Mouse (Mus musculus): ENCODE results near the gene A930002H24Rik. TPM values are rescaled to one million over a fixed set of nuclear protein-coding genes. Genes with fewer than 3 reads are reported as not detected.

Gene A930002H24Rik
- total RNA-seq, 2 experiments from 2014 or later: not detected

DNA sequence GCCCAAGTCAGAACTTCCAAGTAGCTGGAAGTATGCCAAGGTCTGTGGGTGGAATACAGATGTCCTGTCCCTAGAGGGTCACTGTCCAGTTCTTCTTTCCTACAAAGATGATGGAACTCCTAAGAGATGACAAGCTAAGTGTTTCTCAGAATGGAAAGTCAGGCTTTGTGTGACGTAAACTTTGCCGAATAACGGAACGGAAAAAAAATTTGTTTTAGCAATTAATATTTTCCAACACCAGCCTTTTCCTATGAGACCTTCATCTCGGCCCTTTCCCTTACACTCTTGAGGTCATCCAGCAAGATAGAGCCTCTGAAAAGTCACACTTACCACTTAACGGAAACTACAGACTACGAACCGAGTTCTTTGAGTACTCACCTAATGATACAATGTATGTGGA, 25.4 kb downstream of the A930002H24Rik start:
- no peak for DNase-seq
- intact Hi-C loops (cut with DNase I; ENCODE audit: low total_unique reads): loop anchor here (5.0 kb wide), 1 partner anchor 1619 kb away; no protein-coding TSS in a partner anchor

GRCm38 (mm10) chr17:63836641-63837040, 26.9 kb downstream of the A930002H24Rik start:
- DNase-seq: no peak
- intact Hi-C loops (cut with DNase I; ENCODE audit: low total_unique reads): loop anchor here (5.0 kb wide), 1 partner anchor 1621 kb away; no protein-coding TSS in a partner anchor

DNA sequence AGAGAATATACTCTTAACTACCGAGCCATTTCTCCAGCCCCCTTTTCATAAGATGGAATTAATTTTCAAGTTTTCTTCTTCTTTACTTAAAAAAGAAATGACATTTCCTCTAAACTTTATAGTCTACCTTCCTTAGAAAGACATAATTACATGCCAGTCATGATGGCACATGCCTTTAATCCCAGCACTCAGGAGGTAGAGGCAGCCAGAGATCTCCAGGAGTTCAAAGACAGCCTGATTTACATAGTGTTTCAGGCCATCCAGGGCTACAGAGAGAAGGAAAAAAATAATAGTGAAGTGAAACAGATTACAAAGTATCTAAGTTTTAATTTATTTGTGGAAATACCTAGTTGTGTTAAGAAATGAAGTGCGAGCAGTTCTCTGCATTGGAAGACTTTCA, 27.4 kb downstream of the A930002H24Rik start:
- DNase-seq: no peak
- intact Hi-C loops (cut with DNase I; ENCODE audit: low total_unique reads): loop anchor here (5.0 kb wide), 1 partner anchor 1621 kb away; no protein-coding TSS in a partner anchor

GRCm38 (mm10) chr17:63831550-63831949, 32.0 kb downstream of the A930002H24Rik start:
- DNase-seq: no peak

DNA sequence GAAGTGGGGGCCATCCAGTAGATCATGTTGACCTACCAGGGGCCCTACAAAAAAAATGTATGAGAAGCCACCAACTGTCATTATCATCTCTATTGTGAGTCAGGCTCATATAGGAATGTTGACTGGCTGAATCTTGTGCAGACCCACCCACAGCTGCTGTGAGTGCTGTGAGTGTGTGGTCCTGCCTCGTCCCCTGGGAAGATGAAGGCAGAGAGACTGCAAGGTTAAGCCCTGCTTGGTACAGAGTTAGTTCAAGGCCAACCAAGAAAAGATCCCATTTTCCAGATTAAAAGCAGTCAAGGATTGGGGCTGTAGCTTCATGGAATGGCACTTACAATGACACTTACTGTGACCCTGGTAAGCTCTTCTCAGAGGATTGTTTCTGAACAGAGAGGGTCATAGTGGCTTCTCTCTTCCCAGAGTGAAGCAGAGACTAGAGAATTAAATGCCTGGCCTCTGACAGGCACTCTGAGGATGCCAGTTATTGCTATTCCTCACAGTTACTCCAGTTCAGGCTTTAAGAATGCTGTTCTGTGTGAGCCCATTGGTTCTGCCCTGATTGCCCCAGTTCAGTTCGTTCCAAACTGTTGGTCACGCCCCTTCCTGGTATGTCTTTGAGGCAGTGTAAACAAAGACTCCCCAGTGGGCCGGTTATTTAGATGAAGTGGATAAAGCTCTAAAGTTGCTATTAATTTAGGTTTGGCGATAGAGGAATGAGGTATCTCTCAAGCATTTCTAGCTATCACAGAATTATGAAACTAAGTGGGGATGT, 34.8 kb downstream of the A930002H24Rik start:
- no peak for DNase-seq
- intact Hi-C loops (cut with DNase I; ENCODE audit: low total_unique reads): no loop called here

More at GRCm38 (mm10) chr17:63831550-63831949, 32.0 kb downstream of the A930002H24Rik start:
- intact Hi-C loops (cut with DNase I; ENCODE audit: low total_unique reads): no loop called here

DNA sequence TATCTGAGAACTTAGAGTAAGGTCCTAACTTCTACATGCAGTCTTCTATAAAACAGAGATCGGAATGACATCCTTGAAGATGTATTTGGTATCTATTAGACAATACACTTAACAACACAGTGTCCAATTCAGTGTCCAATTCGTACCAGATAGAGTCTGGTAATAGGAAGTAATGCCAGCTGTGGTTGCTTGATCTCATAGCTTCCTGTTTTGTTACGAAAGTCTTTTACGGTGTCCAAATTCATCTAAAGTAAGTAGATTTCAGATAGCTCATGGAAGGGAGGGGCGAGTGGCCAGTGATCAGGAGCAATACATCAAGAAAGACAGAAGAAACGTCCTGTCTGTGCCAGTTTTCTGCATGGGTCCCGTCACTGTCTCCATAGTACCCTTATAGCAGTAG, 36.8 kb downstream of the A930002H24Rik start:
- no peak for DNase-seq
- intact Hi-C loops (cut with DNase I; ENCODE audit: low total_unique reads): no loop called here

DNA sequence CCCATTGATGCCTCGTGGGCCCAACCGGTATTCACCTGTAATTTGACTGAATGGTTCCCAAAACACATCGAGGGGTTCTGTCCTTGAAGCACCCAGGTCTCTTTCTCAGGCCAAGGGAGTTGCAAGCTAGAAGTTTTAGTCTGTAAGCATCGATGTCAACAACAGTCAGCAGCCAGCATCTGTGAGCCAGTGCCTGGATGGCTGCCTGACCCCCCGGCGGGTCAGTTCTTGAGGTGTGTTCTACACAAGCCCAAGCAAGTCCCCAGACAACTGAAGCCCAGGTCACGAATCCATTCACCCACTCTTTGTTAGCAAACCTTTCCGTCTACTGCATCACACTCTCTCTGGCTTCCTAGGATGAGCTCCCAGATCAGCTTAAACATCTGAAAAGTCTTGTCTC, 37.4 kb downstream of the A930002H24Rik start:
- no peak for DNase-seq
- intact Hi-C loops (cut with DNase I; ENCODE audit: low total_unique reads): no loop called here

GRCm38 (mm10) chr17:63824141-63824540, 39.5 kb downstream of the A930002H24Rik start:
- intact Hi-C loops (cut with DNase I; ENCODE audit: low total_unique reads): no loop called here
- no peak for DNase-seq

- DNase-seq: no peak
- intact Hi-C loops (cut with DNase I; ENCODE audit: low total_unique reads): no loop called here
These were observed 45.1 kb downstream of the A930002H24Rik start for GRCm38 (mm10) chr17:63818444-63819027.

- no peak for DNase-seq
- intact Hi-C loops (cut with DNase I; ENCODE audit: low total_unique reads): no loop called here
These were observed 50.0 kb downstream of the A930002H24Rik start for GRCm38 (mm10) chr17:63813552-63813951.

Other genes starting within 250 kb of the A930002H24Rik start
- 10 to 100 TPM; 11.1 to 13.4 TPM for gene Fer, start 729 bp downstream of the A930002H24Rik start, total RNA-seq (2021)

All from gastrocnemius, postnatal 14 days (tissue).